Comparison of ENCODE assay signal across 7 mouse cellular contexts in the genomic region with DNA sequence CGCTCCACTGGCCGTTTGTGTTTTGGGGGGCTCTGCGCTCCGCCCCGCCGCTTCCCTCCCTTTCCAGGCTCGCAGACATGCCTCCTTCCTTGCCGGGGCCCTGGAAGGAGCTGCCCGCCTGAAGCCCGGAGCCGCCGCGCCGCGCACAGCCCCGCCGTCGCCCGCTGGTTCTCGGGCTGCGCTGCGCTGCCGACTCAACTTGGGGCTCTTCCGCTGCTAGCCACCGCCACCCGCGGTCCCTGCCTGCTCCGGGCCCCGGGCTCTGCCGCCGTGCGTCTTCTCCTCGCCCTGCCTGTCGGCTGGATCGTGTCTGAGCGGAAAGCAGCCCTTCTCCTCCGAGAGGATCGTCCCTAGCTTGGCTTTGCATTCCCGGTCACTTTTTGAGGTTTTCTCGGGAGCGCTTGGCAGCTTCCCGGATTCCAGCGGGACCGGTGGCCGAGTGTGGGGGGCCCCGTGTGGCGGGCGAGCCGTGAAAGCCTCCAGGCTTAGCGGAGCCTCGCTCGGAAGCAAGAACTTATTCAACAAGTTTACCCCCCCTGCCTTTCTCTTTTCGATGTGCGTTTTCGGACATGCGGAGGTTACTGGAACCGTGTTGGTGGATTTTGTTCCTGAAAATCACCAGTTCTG. TPM values are rescaled to one million over a fixed set of nuclear protein-coding genes. Genes with fewer than 3 reads are reported as not detected.
A peak's percentile ranks its signal among the peaks of the same experiment; 100 is the strongest.
DNase-seq lines count a peak whose midpoint lies in the region; ATAC-seq and TF ChIP-seq lines count a peak whose summit lies in the region.

No protein-coding gene starts in this region.

- H3K27ac ChIP-seq in left cerebral cortex, adult 2 months: peak overlapping the region; percentile 97
- peak overlapping the region; percentile 96 for H3K27ac ChIP-seq in forebrain, embryonic 11.5 days (ENCODE audit: low read depth, low read length)
- peak overlapping the region; percentile 93 for H3K27ac ChIP-seq in kidney, postnatal 0 days
- H3K27ac ChIP-seq in midbrain, postnatal 0 days (ENCODE audit: low read depth, low read length): peak overlapping the region; percentile 82

- no peaks in the 10 kb centered on the region; the same call in 1 of the 2 replicates for H3K27me3 ChIP-seq in forebrain, embryonic 11.5 days (ENCODE audit: control insufficient read depth, insufficient read depth, low read length)
- no peaks in the 10 kb centered on the region for H3K27me3 ChIP-seq in kidney, postnatal 0 days (ENCODE audit: insufficient read depth, low read length)
- H3K27me3 ChIP-seq in midbrain, postnatal 0 days (ENCODE audit: insufficient read depth, low read length): no peaks in the 10 kb centered on the region

- peak in 1 of 2 experiments; percentile 58 for DNase-seq in left cerebral cortex, adult 2 months (ENCODE audit: extremely low spot score in 1 of 2, low spot score in 2 of 2)
- no peak for DNase-seq in left cerebral cortex, postnatal 4 days
- peak; percentile 63 to 76 for DNase-seq in adrenal gland, postnatal 36 days
- DNase-seq in forebrain, embryonic 11.5 days (ENCODE audit: low spot score): no peak
- peak; percentile 74 for DNase-seq in kidney, postnatal 0 days (ENCODE audit: low spot score)
- peak; percentile 42 for DNase-seq in midbrain, postnatal 0 days (ENCODE audit: low spot score)
- DNase-seq in thymus, postnatal 0 days (ENCODE audit: low spot score): no peak

- ATAC-seq in forebrain, embryonic 11.5 days (replicated peaks; ENCODE audit: low FRiP score): peak; percentile 7
- peak; percentile 53 for ATAC-seq in kidney, postnatal 0 days (replicated peaks; ENCODE audit: low FRiP score, low read depth)
- peak; percentile 55 for ATAC-seq in midbrain, postnatal 0 days (ENCODE audit: low FRiP score)

- H3K4me2 ChIP-seq in forebrain, embryonic 11.5 days (ENCODE audit: low read depth, low read length, severe bottlenecking): peak overlapping the region; percentile 75
- H3K4me2 ChIP-seq in kidney, postnatal 0 days (ENCODE audit: low read length): peak overlapping the region; percentile 79
- peak overlapping the region; percentile 84 for H3K4me2 ChIP-seq in midbrain, postnatal 0 days (ENCODE audit: low read depth, low read length, poor library complexity, severe bottlenecking)

- H3K9me3 ChIP-seq in forebrain, embryonic 11.5 days (ENCODE audit: control insufficient read depth, low read length): no peaks in the 10 kb centered on the region
- H3K9me3 ChIP-seq in kidney, postnatal 0 days (replicated peaks; ENCODE audit: low read length): no peaks in the 10 kb centered on the region
- H3K9me3 ChIP-seq in midbrain, postnatal 0 days (ENCODE audit: low read length): no peaks in the 10 kb centered on the region

- H3K36me3 ChIP-seq in forebrain, embryonic 11.5 days (ENCODE audit: control insufficient read depth, insufficient read depth, low read length): no peaks in the 10 kb centered on the region
- no peaks in the 10 kb centered on the region for H3K36me3 ChIP-seq in kidney, postnatal 0 days (ENCODE audit: insufficient read depth, low read length)
- no peaks in the 10 kb centered on the region for H3K36me3 ChIP-seq in midbrain, postnatal 0 days (ENCODE audit: insufficient read depth, low read length)

- peak overlapping the region; percentile 87 for H3K9ac ChIP-seq in forebrain, embryonic 11.5 days (ENCODE audit: low read length)
- H3K9ac ChIP-seq in kidney, postnatal 0 days (ENCODE audit: low read depth, low read length): peak overlapping the region; percentile 80
- H3K9ac ChIP-seq in midbrain, postnatal 0 days (replicated peaks; ENCODE audit: low read length, poor library complexity, severe bottlenecking): peak overlapping the region; percentile 83

- under 1% methylated on average over 44 of the region's 57 CpGs for WGBS in forebrain, embryonic 11.5 days
- under 1% methylated on average over 56 of the region's 57 CpGs for WGBS in kidney, postnatal 0 days
- WGBS in midbrain, postnatal 0 days: under 1% methylated on average over 56 of the region's 57 CpGs

- peaks cover 3% of the 10 kb centered on the region; the same call in 1 of the 2 replicates for H3K4me1 ChIP-seq in forebrain, embryonic 11.5 days (replicated peaks; ENCODE audit: control insufficient read depth, insufficient read depth, low read length)
- 0 out of 2 replicates have a peak, but pooled peaks cover 6% of the 10 kb centered on the region for H3K4me1 ChIP-seq in kidney, postnatal 0 days (replicated peaks; ENCODE audit: insufficient read depth, low read length)
- no peaks in the 10 kb centered on the region for H3K4me1 ChIP-seq in midbrain, postnatal 0 days (ENCODE audit: insufficient read depth, low read length)

- peak overlapping the region; percentile 87 for H3K4me3 ChIP-seq in left cerebral cortex, adult 2 months
- peak overlapping the region; percentile 75 for H3K4me3 ChIP-seq in forebrain, embryonic 11.5 days (ENCODE audit: low read depth, low read length)
- peak overlapping the region; percentile 69 for H3K4me3 ChIP-seq in kidney, postnatal 0 days (replicated peaks; ENCODE audit: low read depth, low read length)
- H3K4me3 ChIP-seq in midbrain, postnatal 0 days (ENCODE audit: low read depth, low read length): peak overlapping the region; percentile 86

- TF ChIP-seq CTCF in left cerebral cortex, adult 2 months (IDR thresholded peaks at IDR 0.05): no peak; the same call in 1 of the 2 replicates
- TF ChIP-seq CTCF in kidney, postnatal 0 days (IDR thresholded peaks at IDR 0.05; ENCODE audit: low read depth): no peak; the same call in 1 of the 2 replicates
- TF ChIP-seq CTCF in midbrain, postnatal 0 days (IDR thresholded peaks at IDR 0.05): peak; percentile 1; the same call in 1 of the 2 replicates

- intact Hi-C loops in left cerebral cortex, adult 2 months (cut with DNase I): loop anchor here (2.0 to 10.0 kb wide), 6 partner anchors 116 to 585 kb away; no protein-coding TSS in a partner anchor
- intact Hi-C loops in left cerebral cortex, postnatal 4 days (cut with DNase I): loop anchor here (5.0 kb wide), 1 partner anchor 589 kb away; no protein-coding TSS in a partner anchor

RNA-seq across cellular contexts. Expression of a gene that starts 0.5 kb away (rescaled TPM):
- total RNA-seq in left cerebral cortex, adult 2 months (2021): 100 to 1,000 TPM in 1 of 2 experiments, 10 to 100 TPM in 1; 85.9 to 111 TPM
- 100 to 1,000 TPM; 127 to 141 TPM for total RNA-seq in left cerebral cortex, postnatal 4 days (2021)
- 100 to 1,000 TPM; 103 to 108 TPM for total RNA-seq in adrenal gland, postnatal 36 days (2021)
- polyA plus RNA-seq in forebrain, embryonic 11.5 days (2014; fragmentation: Nextera tagmentation; extraction: Ambion mirVana): 48.0 and 51.3 TPM in 2 replicates
- 23.5 and 24.1 TPM in 2 replicates for polyA plus RNA-seq in kidney, postnatal 0 days (2015; fragmentation: Nextera tagmentation; extraction: Ambion mirVana)
- 84.9 and 98.2 TPM in 2 replicates for total RNA-seq in midbrain, postnatal 0 days (2014; rRNA removed)
- polyA plus RNA-seq in midbrain, postnatal 0 days (2015; fragmentation: Nextera tagmentation; extraction: Ambion mirVana): 25.4 and 25.7 TPM in 2 replicates
- polyA plus RNA-seq in thymus, postnatal 0 days (2015; fragmentation: Nextera tagmentation; extraction: Ambion mirVana): 5.3 and 6.1 TPM in 2 replicates

Comparison
In these comparisons a context has a peak if more than half of its experiments do, and no peak if none do; other contexts are left out.
1. DNase-seq: peak in adrenal gland, postnatal 36 days (2 of 2), kidney, postnatal 0 days (single experiment) and midbrain, postnatal 0 days (single experiment); none in left cerebral cortex, postnatal 4 days (single experiment), forebrain, embryonic 11.5 days (single experiment) and thymus, postnatal 0 days (single experiment).
2. Peak in every context shown above with its lines, with median percentiles within 50 percentile points of each other: H3K27ac ChIP-seq, H3K4me3 ChIP-seq, ATAC-seq, H3K4me2 ChIP-seq and H3K9ac ChIP-seq.